Mouse (Mus musculus): Measurements from ENCODE around the gene Ago1. TPM values are rescaled to one million over a fixed set of nuclear protein-coding genes. Genes with fewer than 3 reads are reported as not detected.

Gene Ago1
- 10.7 and 11.3 TPM in 2 replicates for total RNA-seq (2023)

DNA sequence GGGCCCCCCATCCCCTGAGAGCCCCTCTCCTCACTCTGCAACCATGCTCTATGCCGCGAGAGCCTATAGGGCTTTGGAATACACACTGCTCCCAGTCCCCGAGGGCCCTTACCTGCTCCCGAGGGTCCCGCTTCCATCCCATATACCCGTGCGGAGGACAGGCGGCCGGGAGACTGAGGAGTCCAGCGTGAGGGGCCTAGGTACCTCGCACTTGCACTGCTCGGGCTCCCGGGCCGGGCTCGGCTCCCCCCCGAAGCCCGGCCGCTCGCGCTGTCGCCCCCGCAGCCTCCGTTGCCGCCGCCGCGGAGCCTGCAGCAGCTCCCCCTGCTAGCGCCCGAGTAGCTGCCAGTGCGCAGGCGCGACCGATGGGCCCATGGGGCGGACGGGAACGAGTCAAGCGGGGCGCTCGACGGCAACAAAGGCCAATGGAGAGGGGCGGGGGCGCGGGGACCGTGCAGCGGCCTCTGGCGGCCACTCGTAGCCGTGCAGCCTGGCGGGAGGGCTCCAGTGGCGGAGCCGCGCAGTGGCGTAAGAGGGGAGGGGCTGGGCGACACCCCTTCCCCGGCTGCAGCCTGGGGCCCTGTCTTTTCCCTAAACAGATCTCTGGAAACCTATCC lies at the start of gene Ago1:
Gene Ago1 (minus strand): TSS at position 299 of the 617 bp plus-strand sequence.

GRCm38 (mm10) chr4:126429347-126430079 lies 38.9 kb downstream of the Ago1 start, which contains the start of gene Ago3:
Ago3 (minus strand) TSS chr4:126429556.

Other genes with a start within 250 kb of the Ago1 start
- gene Map7d1, start 212.2 kb downstream of the Ago1 start, total RNA-seq (2023), result 116 and 132 TPM in 2 replicates
- gene Trappc3, start 206.3 kb downstream of the Ago1 start, total RNA-seq (2023), result 29.5 and 33.0 TPM in 2 replicates
- not detected in 2 replicates for gene Col8a2, start 181.8 kb downstream of the Ago1 start, total RNA-seq (2023)
- 9.6 and 15.1 TPM in 2 replicates for gene Adprhl2, start 146.9 kb downstream of the Ago1 start, total RNA-seq (2023)
- not detected in 2 replicates for gene Tekt2, start 142.9 kb downstream of the Ago1 start, total RNA-seq (2023)
- 6.9 and 8.6 TPM in 2 replicates for gene Ago3, start 39.0 kb downstream of the Ago1 start, total RNA-seq (2023)
- 9.8 and 11.6 TPM in 2 replicates for gene Ago4, start 64.9 kb upstream of the Ago1 start, total RNA-seq (2023)
- 29.5 and 44.7 TPM in 2 replicates for gene Clspn, start 88.4 kb upstream of the Ago1 start, total RNA-seq (2023)
- gene 5730409E04Rik, start 141.2 kb upstream of the Ago1 start, total RNA-seq (2023), result 0.39 and 0.47 TPM in 2 replicates
- 69.3 and 73.7 TPM in 2 replicates for gene Psmb2, start 209.0 kb upstream of the Ago1 start, total RNA-seq (2023)

Measured in neutrophil, adult 65 days (primary cell).